Mouse (Mus musculus) activated CD4-positive, CD25-positive, alpha-beta regulatory T cell, adult 4 months (primary cell): Measurements from ENCODE around the gene Tmem102. TPM values are rescaled to one million over a fixed set of nuclear protein-coding genes. Genes with fewer than 3 reads are reported as not detected.

Experiments
- ATAC-seq: one replicate; pipeline ENCODE4 v1.8.0; 2017
- polyA plus RNA-seq, 2 experiments: library from polyadenylated mRNA; unstranded; fragments of 100-300 nt; shearing (Covaris generic); gene quantifications; one replicate each; pipeline ENCODE4 v1.2.1; 2017

The Tmem102 gene
- polyA plus RNA-seq, 2 experiments from 2014 or later, result not detected

DNA sequence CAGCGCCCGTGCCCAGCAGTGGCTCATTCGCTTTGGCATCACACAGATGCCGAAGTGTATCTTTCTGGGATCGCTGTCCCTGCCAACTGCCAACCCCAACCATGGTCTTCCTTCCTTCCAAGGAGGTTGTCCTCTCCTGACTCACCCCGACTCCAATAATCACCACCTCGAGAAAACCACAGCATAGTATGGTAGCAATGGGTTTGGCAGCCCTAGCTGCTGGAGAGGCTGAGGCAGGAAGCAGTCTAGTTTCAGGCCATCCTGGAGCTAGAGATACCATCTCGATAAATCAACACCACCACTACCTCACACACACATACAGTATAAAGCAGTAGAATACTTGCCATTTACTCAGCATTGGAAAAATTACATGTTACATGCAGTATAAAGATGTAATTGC lies 13.4 kb upstream of the Tmem102 start:
- no peak for ATAC-seq

DNA sequence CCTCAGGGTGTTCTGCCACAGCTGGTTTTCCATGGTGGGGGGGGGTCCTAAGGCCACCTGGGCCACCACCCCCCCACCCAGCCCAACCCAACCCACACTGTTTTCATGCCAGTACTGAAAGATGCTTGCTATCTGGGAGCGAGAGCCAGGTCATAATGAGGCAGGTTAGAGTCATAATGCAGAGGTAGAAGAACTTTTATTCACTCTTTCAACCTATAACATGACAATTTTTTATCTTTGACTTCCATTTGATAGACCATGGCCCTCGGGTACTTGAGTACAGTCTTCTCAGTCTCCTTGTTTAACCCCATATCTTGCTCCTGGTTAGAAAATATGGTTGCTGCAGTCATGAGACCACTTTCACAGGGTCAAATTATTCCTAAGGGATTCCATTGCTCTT lies 12.9 kb upstream of the Tmem102 start, which contains the start of gene Spem2:
Spem2 (minus strand) TSS at position 101 of the 400 bp plus-strand sequence.
- no peak for ATAC-seq

- ATAC-seq, result no peak
Observed at GRCm38 (mm10) chr11:69816520-69816919, 11.1 kb upstream of the Tmem102 start.

GRCm38 (mm10) chr11:69815155-69815554 lies 9.7 kb upstream of the Tmem102 start, which contains the start of gene Gm39566:
Gene Gm39566 (minus strand): TSS chr11:69815298.
- ATAC-seq, result no peak

- no peak for ATAC-seq
Observed at GRCm38 (mm10) chr11:69810280-69810679, 4.9 kb upstream of the Tmem102 start.

DNA sequence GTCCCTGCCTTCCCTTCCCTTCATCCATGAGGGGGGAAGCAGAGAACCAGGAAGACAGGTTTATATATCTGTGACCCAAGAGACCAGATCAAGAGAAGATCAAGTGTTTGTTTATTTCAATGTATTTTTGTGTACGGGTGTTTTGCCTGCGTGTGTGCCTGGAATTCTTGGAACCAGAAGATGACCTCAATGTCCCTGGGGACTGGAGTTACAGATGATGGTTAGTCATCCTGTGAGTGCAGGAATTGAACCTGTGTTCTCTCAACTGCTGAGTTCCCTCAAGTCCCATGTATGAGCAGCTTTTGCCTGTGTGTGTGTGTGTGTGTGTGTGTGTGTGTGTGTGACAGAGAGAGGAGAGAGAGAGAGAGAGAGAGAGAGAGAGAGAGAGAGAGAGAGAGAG lies 2.2 kb upstream of the Tmem102 start:
- no peak for ATAC-seq

GRCm38 (mm10) chr11:69806378-69806777 lies 954 bp upstream of the Tmem102 start:
- ATAC-seq, result no peak

DNA sequence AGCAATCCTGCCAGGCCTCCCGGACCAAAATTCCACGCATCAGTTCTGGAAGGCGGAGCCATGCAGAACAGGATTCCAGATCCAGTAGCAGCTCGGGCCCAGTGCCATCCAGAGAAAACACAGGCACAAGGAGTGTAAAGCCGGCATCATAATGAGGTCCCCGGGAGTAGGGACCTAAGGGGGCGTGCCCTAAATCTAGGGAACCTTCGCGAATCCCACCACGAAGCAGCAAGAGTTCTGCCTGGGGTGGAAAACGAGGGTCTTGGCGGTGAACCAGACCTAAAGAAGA lies 828 bp downstream of the Tmem102 start:
- ATAC-seq, result no peak

GRCm38 (mm10) chr11:69803786-69804651 lies 1.4 kb downstream of the Tmem102 start:
- ATAC-seq, result peak; percentile 62

- no peak for ATAC-seq
Observed at GRCm38 (mm10) chr11:69803328-69803727, 2.1 kb downstream of the Tmem102 start.

DNA sequence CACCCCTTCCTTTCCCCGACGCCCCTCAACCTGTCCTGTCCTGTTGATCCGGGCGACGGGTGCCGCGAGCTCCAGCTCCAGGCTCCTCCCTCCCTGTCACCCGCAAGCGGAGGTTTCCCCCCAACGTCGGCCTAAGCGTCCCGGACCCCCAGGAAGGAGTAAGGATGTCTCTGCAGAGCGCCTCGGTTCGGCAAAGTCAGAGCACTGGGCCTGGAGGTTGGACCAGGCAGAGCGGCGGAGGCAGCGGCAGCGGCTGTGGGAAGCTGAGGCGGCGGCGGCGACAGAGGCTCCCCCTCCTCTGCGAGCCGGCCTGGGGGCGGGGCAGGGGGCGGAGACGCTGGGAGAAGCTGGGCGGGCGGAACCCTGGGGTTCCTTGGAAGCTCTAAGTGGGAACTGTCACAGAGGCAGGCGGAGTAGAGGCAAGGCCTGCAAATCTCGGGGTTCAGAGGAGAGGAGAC lies 2.7 kb downstream of the Tmem102 start:
- peak; percentile 32 for ATAC-seq

GRCm38 (mm10) chr11:69801379-69801977 lies 3.9 kb downstream of the Tmem102 start, which contains the start of gene Fgf11:
Gene Fgf11 (minus strand): TSS chr11:69801857.
- ATAC-seq, result no peak

GRCm38 (mm10) chr11:69800392-69801197 lies 4.8 kb downstream of the Tmem102 start:
- no peak for ATAC-seq

- no peak for ATAC-seq
Observed at GRCm38 (mm10) chr11:69800138-69800391, 5.4 kb downstream of the Tmem102 start.

DNA sequence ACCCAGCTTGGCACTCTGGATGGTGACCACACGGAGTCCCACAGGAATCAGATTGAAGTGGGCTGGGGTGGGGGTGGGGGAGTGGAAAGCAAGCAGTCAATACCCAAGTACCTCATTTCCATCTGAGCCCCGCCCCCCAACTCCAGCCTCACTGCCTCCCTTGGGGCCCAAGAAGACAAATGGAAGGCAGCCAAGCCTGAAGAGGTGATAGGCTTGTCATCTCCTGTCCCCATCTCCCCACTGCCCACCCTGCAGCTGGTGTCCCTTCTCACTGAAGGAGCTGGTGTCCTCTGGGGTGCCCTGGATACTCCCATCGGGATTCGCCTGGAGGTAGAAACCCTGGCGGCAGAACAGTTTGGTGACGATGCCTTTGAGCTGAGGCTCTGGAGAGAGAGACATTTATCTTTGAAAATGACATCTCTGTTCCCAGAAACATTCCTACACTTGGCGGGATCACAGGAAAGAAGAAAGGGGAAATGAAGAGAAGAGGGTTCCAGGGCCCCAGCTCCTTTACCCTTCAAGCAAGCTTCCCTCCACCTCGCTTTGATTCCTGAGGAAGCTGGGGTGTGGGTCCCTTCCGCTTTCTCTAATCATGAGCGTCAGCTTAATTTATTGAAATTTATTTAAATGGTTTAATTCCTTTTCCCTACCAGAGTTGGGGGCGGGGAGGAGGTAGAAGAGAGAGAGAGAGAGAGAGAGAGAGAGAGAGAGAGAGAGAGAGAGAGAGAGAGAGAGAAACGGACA lies 5.9 kb downstream of the Tmem102 start:
- ATAC-seq, result no peak

DNA sequence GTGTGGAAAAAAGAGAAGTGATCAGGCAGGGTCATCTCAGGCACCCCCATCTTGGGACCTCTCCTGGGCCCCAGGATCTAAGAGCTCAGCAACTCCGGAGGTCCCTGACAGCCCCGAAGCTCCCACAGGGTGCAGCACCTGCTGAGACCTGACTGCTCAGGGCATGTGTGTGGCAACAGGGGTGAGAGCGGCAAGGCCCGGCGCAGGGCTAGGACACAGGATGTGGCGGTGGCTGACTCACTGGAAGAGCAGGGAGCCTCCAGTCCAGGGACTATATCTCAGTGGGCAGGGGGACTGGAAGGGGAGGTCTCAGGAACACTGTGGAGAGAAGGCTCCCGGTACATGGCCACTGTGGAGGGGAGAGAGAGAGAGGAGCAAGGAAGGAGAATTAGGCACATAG lies 7.5 kb downstream of the Tmem102 start:
- ATAC-seq, result no peak

GRCm38 (mm10) chr11:69795983-69796435 lies 9.4 kb downstream of the Tmem102 start:
- ATAC-seq, result no peak

- ATAC-seq, result peak; percentile 100
Observed at GRCm38 (mm10) chr11:69795168-69795982, 10.0 kb downstream of the Tmem102 start, which contains the start of gene Chrnb1. Gene Chrnb1 (minus strand): TSS chr11:69795943.

GRCm38 (mm10) chr11:69793429-69793828 lies 12.0 kb downstream of the Tmem102 start:
- no peak for ATAC-seq

GRCm38 (mm10) chr11:69791420-69791819 lies 14.0 kb downstream of the Tmem102 start:
- ATAC-seq, result no peak

DNA sequence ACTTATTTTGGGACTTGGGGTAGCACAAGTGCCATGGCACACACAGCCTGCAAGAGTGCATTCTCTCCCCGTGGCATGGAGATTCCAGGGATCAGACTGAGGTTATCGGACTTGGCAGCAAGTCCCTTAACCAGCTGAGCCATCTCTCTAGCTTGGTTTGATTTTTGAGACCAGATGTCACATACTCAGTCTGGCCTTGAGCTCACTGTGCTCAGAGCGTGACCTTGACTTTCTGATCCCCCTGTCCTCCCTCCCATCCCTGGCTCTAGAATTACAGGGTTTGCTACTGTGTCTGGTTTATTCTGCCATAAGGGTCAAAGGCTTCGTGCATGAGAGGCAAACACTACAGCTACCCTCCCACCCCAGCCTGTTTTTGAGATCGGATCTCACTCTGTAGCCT lies 16.0 kb downstream of the Tmem102 start:
- ATAC-seq, result no peak

- no peak for ATAC-seq
Observed at GRCm38 (mm10) chr11:69787306-69787705, 18.1 kb downstream of the Tmem102 start.
